Mouse (Mus musculus) forelimb bud, embryonic 11.5 days (tissue): ENCODE data around the gene Slc25a16.
"Not testable (repeated sequence)": the region's sequence is repeated elsewhere in the genome, so short reads cannot be mapped to it uniquely, and the experiment has no call there.

Experiments
- DNase-seq: peaks from one replicate; pipeline ENCODE4 v3.0.0-alpha.2; 2012; ENCODE audit warnings: low read depth, low spot score

Gene Slc25a16

DNA sequence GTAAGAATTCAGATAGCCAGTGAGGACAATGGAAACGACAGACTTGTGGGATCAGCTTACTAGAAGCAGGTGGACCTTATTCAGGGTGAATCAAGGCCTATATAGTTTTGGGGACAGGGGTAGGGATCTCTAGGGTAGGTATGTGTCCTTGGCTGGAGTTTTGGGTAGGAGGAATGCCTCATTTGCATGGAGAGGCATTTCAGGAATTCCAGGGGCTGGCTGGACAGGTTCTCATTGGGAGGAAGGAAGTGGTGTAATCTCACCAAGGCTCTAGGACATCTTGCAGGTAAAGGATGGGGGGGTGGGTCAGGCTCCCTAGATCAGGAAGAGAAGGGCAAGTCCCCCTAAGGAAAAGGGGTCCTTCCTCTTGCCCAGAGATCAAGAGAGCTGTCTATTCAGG lies 17.6 kb upstream of the Slc25a16 start:
- DNase-seq, result no peak

DNA sequence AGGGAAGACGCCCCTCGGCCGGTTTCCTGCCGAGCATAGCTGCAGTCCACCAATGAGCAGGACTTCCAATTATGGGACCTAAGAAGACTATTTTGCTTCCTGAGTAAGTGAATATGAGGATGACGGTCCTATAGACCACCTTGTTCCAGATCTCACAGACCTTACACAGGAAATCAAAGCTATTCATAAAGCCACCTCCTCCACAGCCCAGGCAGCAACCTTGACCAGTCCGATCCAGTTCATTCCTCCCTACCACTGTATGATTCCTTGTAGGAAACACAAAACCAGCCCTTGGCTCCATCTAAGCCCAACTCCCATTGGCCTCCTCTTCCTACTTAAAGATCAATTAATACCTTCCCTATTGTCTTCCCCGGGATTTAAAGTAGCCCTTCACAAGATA lies 14.1 kb upstream of the Slc25a16 start:
- no peak for DNase-seq

DNA sequence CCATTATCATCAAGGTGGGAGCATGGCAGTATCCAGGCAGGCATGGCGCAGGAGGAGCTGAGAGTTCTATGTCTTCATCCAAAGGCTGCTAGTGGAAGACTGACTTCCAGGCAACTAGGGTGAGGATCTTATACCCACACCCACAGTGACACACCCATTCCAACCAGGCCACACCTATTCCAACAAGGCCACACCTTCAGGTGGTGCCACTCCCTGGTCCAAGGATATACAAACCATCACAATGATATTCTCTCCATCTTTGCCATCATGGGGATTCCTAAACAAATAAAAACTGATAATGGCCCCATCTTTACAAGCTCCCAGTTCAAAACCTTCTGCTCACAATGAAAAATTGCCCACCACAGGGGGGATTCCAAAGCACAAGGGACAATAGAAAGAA lies 11.5 kb upstream of the Slc25a16 start, which contains the start of gene Tet1:
Gene Tet1 (minus strand): TSS at position 101 of the 400 bp plus-strand sequence.
- not testable (repeated sequence) for DNase-seq

DNA sequence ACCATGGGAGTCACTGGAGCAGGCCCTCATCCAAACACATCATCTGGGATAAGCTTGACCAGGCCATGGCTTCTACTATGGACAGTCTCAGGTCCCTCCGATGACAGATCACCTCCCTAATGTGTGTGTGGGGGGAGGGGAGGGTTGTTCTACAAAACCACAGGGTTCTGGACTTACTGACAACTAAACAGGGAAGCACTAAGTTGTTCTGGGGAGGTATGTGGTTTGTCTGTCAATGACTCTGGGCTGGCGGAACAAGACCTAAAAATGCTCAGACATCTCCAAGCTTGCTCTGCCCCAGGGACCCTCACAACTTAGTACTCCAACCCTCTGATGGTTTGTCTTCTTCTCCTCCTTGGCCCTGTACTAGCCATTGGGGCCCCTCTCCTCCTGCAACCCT lies 9.3 kb upstream of the Slc25a16 start:
- DNase-seq, result no peak

DNA sequence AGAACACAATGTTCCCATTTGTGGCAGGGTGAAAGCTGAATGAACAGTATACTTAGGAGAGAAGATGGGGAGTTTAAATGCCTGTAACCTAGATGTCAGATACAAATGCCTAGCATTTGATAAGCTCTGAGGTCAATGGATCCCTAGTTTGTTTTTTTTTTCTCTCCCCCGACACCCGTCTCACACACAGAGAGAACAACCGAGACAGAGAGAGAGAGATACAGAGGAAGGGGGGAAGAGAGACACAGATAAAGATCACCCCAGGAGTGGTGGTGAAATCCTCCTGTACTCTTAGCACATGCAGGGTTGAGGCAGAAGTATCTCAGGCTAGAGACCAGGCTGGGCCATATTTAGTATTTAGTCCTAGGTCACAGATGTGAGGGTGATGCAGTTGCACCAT lies 1.4 kb upstream of the Slc25a16 start:
- no peak for DNase-seq

DNA sequence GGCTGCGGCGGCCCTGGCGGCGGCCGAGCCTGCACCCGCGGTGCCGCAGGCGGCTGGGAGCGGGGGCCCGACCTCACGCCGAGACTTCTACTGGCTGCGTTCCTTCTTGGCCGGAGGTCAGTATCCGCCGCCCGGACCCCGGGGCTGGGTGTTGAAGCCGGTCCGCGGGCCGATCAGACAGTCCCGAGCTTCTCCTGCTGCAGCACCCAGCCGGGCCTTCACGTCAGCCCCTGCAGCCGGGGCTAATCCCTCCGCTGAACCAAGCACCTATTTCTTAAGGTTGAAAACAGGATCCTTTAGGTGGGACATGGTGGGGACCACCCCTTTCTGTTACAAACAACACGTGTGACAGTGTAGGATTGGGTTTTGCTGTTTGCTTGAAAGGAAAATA lies 328 bp downstream of the Slc25a16 start:
- no peak for DNase-seq

DNA sequence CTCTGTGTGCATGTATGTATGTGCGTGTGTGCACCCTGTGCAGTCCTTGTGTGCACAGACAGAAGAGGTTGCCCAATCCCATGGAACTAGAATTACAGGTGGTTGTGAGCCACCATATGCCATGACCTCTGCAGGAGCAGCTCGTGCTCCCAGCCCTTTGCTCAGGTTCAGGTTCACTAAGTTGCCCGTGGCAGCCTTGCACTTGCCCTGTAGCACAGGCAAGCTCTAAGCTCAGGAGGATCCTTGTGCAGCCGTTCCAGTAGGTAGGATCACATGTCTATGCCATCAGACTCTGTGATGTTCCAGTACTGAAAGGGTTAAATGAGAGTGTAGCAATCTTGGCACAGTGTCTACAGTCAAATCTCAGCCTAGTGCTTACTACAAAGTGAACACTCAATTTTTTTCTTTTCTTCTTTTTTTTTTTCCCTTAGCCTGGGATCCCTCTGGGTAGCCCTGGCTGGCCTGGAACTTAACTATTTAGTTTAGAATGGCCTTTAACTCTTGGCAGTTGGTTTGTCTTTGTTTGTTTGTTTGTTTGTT lies 3.7 kb downstream of the Slc25a16 start:
- no peak for DNase-seq

DNA sequence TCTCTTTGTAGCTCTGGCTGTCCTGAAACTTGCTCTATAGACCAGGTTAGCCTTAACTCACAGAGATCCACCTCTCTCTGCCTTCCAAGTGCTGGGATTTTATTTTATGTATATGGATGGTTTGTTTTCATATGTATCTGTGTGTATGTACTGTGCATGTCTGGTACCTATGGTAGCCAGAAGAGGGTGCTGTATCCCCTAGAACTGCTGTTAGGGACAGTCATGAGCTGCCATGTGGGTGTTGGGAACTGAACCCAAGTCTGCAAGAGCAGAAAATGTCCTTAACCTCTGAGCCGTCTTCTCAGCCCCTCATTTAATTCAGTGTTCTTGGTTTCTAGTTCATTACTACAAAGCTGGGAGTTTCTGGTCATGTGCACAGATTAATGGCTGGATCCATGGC lies 11.9 kb downstream of the Slc25a16 start:
- DNase-seq, result no peak

DNA sequence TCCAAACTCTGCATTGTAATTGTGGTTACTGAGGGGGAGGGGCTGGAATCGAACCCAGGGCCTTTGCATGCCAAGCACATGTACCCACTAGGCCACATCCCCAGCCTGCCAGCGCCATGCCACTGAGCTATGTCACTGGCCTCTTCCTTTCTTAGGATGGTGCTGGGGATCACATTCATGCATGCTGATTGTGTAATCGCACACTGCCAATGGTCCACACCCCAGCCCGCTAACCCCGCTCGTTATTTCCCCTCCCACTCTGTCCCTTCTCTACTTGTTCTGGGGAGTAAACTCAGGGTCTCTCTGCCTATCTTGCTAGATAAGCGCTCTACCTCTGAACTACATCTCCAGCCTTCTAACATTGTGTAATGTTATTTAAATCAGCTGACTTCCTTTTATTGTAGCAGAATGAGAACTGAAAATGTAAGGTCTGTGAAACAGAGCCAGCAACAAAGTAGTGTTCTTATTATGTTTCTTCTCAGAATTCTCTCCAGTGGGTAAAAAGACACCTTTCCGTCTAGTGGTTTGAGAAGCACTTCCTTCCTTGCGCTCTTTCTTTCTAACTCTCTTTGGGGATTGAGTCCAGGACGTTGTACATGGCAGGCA lies 24.6 kb downstream of the Slc25a16 start:
- DNase-seq, result no peak

DNA sequence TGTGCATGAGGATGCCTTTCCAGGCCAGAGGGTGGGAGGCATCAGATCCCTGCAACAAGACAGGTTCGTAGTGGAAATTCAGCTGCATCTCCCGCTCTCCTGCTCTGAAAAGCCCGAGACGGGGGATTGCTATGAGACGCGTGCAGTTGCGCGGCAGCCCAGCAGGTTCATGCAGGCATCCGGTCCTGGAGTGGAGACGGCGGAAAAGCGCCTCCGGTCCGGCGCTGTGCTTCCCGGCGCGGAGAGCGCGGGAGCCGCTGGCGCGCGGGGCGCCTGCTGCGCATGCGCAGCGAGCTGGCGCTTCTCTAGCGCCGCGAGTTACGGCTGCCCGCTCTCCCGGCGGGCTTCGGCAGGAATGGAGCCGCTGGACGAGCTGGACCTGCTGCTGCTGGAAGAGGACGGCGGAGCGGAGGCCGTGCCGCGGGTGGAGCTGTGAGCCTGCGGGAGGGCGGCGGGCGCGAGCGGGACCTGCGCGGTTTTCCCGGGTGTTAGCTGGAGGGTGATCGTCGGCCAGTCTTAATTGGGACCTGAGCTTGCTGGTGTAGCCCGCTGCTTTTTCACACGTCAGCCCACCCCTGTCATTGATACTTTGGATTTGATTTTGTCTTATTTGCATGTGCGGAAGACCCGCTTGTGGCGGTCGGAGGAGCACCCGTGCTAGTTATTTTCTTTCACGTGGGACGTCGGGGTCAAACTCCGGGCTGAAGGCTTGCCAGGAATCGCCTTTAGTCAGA lies 26.5 kb downstream of the Slc25a16 start, which contains the start of gene Dna2:
Gene Dna2 (plus strand): TSS at position 289 of the 734 bp plus-strand sequence.
- DNase-seq, result peak; percentile 92

DNA sequence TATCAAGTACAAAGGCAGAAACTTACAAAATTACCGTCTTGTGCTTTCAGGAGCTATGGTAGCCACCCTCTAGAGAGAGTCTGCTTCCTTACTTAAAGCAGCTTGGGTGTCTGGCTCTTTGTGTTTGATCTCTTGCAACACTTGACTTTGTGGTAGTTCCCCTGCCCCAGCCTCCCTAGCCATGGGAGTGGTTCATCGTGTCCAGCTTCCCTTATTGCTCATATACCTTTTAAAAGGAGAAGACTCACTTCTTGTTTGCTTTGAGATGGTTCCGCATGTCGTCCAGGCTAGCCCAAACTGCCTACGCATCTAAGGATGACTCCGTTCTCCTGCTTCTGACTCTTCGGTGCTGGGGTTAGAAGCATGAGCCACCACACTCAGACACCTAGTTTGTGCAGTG lies 28.1 kb downstream of the Slc25a16 start:
- DNase-seq, result no peak

DNA sequence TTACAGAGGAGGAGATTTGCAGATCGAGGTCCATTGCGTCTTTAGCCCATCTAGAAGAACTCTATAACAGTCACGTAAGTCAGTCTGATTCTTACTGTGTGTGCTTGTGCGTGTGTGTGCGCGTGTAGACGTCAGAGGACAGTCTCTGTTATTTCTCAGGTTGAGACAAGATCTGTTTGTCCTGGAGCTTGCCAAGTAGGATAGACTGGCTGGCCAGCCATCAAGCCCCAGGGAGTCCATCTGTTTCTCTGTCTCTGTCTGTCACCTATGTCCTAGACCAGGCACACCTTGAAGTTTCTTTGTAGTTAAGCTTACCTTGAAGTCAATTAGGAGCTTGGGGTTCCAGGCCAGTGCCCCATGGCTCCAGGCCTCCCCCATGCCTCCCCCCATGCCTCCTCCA lies 43.5 kb downstream of the Slc25a16 start:
- DNase-seq, result no peak

DNA sequence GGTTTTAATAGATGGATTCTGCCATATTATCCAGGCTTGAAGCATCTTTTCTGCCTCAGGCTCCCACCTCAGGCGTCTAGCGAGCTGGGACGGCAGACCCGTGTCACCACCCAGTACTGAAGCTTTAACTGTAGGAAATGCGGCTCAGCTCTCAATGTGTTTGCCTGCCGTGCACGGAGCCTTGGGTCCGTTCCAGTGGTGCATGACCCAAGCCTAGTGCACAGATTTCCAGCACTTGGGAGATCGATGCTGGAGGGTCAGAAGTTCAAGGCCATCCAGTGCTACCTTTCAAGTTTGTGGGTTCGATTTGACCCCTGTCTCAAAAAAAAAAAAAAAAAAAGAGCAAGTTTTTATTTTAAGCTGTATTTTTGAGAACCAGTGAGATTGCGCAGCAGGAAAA lies 45.4 kb downstream of the Slc25a16 start:
- DNase-seq, result no peak

DNA sequence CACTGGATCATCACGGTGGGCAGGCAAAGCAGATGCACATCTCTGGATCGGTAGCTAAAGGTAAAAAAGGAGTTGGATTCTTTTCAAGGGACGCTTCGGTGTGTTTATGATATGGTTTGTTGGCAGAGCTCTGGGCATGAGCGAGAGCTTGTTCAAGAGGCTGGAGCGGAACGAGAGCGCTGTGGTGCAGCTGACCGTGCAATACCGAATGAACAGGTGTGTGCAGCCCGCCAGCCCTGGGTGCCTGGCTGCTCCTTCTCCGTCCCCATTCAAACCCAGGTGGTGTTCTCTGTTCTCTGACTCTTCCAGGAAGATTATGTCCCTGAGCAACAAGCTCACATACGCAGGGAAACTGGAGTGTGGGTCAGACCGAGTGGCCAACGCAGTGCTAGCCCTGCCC lies 45.9 kb downstream of the Slc25a16 start:
- no peak for DNase-seq

DNA sequence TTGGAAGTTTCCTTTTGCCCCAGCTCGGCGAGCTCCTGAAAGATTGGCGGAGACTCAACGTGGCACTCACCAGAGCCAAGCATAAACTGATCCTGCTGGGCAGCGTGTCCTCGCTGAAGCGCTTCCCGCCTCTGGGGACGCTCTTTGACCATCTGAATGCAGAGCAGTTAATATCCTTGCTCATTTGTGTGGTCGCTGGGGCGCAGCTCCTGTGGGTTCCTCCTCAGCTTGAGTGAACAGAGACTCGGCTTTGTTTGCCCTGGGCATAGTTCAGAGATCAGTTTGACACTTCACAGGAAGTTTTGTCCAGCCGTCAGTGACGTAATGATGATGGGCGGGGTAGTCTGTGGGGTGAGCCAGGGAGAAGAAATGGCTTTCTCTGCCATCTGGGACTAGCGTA lies 51.4 kb downstream of the Slc25a16 start:
- DNase-seq, result no peak

DNA sequence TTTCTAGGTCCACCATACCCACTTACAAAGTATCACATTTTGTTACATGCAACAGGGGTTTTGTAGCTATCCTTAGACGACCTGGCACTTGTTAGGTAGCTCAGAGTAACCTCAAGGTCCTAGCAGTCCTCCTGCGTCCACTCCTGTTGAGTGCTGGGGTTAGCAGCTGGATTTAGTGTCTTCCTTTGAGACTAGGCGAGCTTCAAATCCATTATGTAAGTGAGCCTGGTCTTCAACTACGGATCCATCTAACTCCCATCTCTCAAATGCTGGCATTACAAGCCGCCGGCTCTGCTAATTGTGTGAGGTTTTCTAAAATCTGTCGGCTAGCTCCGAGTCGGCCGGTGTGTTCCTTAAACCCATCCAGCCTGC lies 59.2 kb downstream of the Slc25a16 start:
- no peak for DNase-seq

DNA sequence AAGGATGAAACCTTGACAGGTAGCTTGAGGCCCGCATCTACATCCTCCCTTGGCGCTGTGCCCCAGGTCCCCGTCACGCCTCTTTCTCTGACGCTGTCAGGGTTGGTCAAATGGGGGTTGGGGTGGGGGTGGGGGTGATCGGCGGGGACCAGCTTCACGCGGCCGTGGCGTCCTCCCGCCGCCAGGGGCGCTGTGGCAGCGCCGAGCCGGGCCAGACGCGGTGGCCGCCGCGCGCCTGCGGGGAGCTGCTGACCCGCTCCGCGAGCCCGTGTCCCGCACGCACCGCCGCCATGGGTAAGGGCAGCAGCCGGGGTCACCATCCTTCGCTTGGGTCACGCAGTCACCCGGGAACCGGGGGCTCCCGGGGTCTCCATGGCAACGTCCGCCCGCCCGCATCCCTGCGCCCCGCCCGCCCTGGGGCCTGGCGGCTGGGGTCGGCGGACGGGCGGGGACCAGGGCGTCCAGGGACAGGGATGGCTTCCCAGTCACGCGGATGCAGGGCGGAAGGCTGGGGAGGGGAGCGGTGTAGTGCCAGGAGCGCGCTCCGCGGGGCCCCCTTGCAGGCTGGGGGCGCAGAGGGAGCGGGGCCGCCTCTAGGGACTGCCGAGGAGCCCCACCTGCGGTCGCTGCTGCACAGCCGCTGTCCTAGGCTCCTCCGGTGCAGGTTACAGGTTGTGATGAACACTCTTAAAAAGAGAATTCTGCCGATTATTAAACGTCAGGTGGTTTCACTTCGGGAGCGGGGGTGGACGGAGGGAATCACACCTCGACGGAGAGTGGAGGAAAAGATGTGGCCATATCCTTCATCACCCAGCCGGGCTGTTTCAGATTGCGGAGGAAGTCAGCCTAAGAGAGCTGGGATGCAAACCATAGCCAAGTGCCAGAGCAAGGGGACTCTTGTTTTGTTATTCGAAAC lies 59.9 kb downstream of the Slc25a16 start, which contains the start of gene Rufy2:
Gene Rufy2 (plus strand): TSS at position 185 of the 916 bp plus-strand sequence.
- peak; percentile 82 for DNase-seq

DNA sequence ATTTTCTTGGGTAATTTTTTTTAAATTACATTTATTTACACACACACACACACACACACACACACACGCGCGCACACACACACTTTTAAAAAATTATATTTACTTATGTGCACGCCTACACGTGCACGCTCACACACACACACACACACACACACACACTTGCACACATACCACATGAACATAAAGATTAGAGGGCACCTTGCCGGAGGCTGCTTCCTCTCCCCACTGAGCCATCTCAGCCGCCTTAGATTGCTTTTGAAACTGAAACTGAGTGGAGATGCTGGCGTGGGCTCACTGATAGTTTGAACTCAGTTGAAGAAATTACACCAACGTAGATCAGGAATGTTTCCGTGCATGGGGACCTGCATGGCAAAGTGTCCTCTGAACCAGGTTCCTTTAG lies 63.6 kb downstream of the Slc25a16 start:
- no peak for DNase-seq

DNA sequence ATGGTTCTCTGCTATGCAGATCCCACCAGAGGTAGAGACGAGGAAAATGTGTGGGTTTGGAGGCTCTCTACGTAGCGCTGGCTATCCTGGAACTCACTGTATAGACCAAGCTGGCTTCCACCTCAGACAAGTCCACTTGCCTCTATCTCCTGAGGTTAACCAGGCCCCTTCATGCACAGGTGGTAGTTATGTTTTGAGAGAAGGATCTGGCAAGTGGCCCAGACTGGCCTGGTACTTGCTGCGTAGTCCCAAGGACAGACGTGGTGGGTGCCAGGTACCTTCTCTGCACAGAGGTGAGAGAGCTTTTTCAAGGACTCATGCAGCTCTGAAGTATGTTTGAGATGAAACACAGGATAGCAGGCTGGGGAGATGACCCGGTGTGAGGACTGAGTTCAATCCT lies 64.1 kb downstream of the Slc25a16 start:
- no peak for DNase-seq

DNA sequence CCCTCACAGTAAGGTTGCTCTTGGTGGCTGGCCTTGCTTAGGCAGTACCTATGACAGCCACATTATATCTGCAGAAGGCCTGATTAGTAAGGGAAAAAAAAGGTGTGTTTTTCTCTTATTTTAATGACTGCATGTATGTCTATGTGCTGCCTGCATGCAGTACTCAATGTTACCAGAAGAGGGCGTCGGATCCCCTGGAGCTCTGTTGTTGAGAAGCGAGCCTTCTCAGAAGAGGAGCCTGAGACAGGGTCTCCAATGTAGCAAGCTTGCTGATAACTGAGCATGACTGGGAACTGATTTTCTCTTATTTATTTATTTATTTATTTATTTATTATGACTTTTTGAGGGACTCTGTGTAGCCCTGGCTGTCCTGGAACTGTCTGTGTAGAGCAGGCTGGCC lies 66.9 kb downstream of the Slc25a16 start:
- DNase-seq, result peak; percentile 46

DNA sequence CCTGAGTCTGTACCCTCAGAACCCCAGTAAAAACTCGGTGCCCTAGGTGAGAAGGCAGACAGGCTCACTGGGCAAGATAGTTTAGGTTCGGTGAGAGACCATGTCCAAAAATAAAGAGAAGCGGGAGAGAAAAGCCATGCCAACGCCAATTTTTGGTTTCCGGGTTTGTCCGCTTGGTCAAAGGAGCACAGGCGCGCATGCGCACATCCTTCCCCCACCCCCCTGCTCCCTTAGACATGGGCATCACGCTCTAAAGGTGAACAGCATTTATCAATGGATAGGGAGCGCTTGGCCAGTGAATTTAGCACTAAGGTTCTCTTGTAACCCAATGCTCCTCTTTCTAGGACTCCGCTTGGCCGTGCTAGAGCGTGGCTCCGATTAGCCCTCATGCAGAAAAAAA lies 70.2 kb downstream of the Slc25a16 start:
- no peak for DNase-seq

DNA sequence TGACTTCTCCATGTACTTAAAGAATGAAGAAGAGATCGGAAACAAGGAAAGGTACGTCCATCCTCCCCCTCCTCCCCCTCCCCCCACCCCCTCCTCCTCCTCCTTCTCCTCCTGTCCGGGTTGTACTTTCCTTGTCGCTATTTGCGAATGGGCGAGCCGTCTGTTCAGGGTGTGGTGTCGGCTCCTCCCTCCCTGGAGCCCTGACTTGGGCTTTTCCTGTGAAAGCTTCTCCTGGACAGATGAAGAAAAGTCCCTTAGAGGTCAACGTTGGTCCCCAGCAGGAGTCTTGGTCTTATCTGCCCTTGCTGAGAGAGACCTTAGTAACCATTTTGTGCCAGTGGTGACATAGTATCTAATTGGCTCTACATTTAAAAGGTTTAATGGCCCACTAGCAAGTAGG lies 73.6 kb downstream of the Slc25a16 start:
- DNase-seq, result no peak
